Mouse (Mus musculus) spleen, adult 2 months (tissue): Measurements from ENCODE around the gene Lrriq4.

Experiments used
- CTCF ChIP-seq: fragments of 200-500 bp; IDR thresholded peaks from 2 replicates; pipeline ENCODE4 v1.5.1; 2011; ENCODE audit warnings: mild to moderate bottlenecking, inconsistent platforms; ENCODE audit not compliant: insufficient read depth, insufficient read length, insufficient replicate concordance; ENCODE audit errors: extremely low read depth
- POLR2A ChIP-seq: fragments of 200-500 bp; IDR thresholded peaks from 2 replicates; pipeline ENCODE4 v1.6.1; 2011; ENCODE audit warnings: low read depth, low read length, inconsistent platforms

DNA sequence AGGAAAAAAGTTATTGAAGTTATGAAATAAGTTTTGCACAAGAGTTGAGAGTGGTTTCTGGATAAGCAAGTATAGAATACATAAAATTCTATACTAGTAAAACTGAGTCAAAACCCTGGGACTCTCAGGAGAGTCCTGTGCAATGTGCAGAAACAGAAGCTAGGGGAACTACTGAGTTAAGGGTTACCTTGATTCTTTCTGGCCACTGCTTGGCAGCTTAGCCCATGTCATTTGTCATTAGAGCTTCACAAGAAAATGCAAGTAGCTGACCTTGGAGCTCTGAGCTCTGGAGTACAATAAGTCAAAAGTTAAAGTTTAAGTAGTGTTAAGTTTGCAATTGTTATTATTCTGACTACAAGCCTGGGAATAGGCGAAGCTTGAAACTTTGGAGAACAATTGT is 69.0 kb downstream of the Lrriq4 start:
- TF ChIP-seq POLR2A: no peak
- TF ChIP-seq CTCF: no peak
